In the genomic region with DNA sequence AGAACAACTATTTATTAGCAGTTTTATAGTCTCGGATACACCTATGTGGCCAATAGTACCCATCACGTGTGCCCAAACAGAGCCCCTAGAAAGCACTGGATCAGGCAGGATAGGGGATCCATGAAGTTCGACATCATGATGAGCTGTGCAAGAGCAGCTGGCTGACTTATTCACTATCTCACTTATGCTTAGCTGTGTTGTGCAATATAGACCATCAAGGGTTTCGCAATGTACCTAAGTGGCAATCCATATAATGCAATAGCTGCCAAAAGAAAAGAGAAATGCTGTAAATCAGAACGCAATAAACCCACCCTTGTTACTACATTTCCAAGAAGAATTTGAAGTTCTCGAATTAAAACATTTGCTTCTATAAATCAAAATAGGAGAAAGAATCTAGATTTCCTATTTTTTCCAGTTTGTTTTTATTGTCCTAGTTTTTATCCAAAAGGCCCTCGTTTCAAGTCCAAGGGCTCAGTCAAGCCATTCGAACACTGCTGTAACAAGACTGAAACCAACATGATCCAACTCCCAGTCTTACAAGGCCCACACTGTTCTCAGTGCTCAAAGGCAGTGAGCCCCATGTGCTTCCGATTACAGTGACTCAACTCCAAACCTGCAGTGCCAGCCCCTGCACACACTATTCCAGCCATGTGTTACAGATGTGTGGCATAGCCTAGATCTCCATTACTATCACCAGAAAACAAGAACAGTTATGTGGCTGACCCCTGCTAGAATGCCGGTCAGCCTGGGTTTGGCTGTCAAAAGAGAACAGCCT, we compare ENCODE assay signal across 13 mouse cellular contexts. TPM values are rescaled to one million over a fixed set of nuclear protein-coding genes. Genes with fewer than 3 reads are reported as not detected.
DNase-seq lines count a peak whose midpoint lies in the region; ATAC-seq lines count a peak whose summit lies in the region.
"Had no signal": no experiment of that assay in that cellular context is flagged by ENCODE, and none has a peak within 500 bp of the region (broad histone marks: within the 10 kb centered on the region; RNA-seq: fewer than 3 reads in every experiment).

No protein-coding gene starts in this region.

- peak; percentile 15 for DNase-seq in heart, adult 18-20 months
- no peak for DNase-seq in heart, embryonic 10.5 days (ENCODE audit: low spot score)
- peak; percentile 82 for DNase-seq in 416B (ENCODE audit: low read depth)
- DNase-seq in embryonic facial prominence, embryonic 10.5 days (ENCODE audit: low spot score), result peak; percentile 62
- peak; percentile 71 for DNase-seq in limb, embryonic 11.5 days (ENCODE audit: low spot score)
- DNase-seq in cerebellum, adult 11 months, result no peak
- DNase-seq in spleen, adult 12 weeks (ENCODE audit: low spot score), result no peak
- DNase-seq: cerebellum, postnatal 10 days; thymus, postnatal 4 days had no signal

- ATAC-seq in limb, embryonic 11.5 days (ENCODE audit: insufficient number of reproducible peaks, low FRiP score, low TSS enrichment, low read depth), result peak; percentile 73; the same call in 1 of the 2 replicates
- ATAC-seq in heart, embryonic 12.5 days (ENCODE audit: insufficient number of reproducible peaks, low FRiP score), result no peak
- ATAC-seq: forebrain, embryonic 13.5 days had no signal

- H3K4me3 ChIP-seq in heart, embryonic 10.5 days, result no peak overlapping the region
- H3K4me3 ChIP-seq in embryonic facial prominence, embryonic 10.5 days, result no peak overlapping the region
- no peak overlapping the region for H3K4me3 ChIP-seq in limb, embryonic 11.5 days (ENCODE audit: low read depth, low read length)
- H3K4me3 ChIP-seq in heart, embryonic 12.5 days, result no peak overlapping the region
- H3K4me3 ChIP-seq: forebrain, embryonic 13.5 days; layer of hippocampus, adult 2 months; midbrain, embryonic 10.5 days had no signal

- H3K9me3 ChIP-seq in heart, embryonic 10.5 days, result no peaks in the 10 kb centered on the region
- no peaks in the 10 kb centered on the region for H3K9me3 ChIP-seq in embryonic facial prominence, embryonic 10.5 days
- H3K9me3 ChIP-seq in limb, embryonic 11.5 days (ENCODE audit: control insufficient read depth, low read length), result no peaks in the 10 kb centered on the region
- no peaks in the 10 kb centered on the region for H3K9me3 ChIP-seq in heart, embryonic 12.5 days (replicated peaks)
- H3K9me3 ChIP-seq: forebrain, embryonic 13.5 days; midbrain, embryonic 10.5 days had no signal

- H3K9ac ChIP-seq in limb, embryonic 11.5 days (ENCODE audit: low read length), result no peak overlapping the region
- H3K9ac ChIP-seq in heart, embryonic 12.5 days, result no peak overlapping the region
- H3K9ac ChIP-seq: forebrain, embryonic 13.5 days had no signal

- H3K27ac ChIP-seq in heart, embryonic 10.5 days, result no peak overlapping the region
- H3K27ac ChIP-seq in embryonic facial prominence, embryonic 10.5 days (replicated peaks), result no peak overlapping the region
- no peak overlapping the region for H3K27ac ChIP-seq in limb, embryonic 11.5 days (replicated peaks; ENCODE audit: low read depth, low read length)
- no peak overlapping the region for H3K27ac ChIP-seq in heart, embryonic 12.5 days (ENCODE audit: poor library complexity, severe bottlenecking)
- H3K27ac ChIP-seq: forebrain, embryonic 13.5 days; layer of hippocampus, adult 2 months; midbrain, embryonic 10.5 days had no signal

- no peaks in the 10 kb centered on the region for H3K4me1 ChIP-seq in heart, embryonic 10.5 days
- H3K4me1 ChIP-seq in embryonic facial prominence, embryonic 10.5 days, result peaks cover 14% of the 10 kb centered on the region
- no peaks in the 10 kb centered on the region for H3K4me1 ChIP-seq in limb, embryonic 11.5 days (ENCODE audit: control insufficient read depth, insufficient read depth, low read length)
- H3K4me1 ChIP-seq in heart, embryonic 12.5 days (replicated peaks), result peaks cover 5% of the 10 kb centered on the region

- no peak overlapping the region for H3K4me2 ChIP-seq in limb, embryonic 11.5 days (ENCODE audit: low read depth, severe bottlenecking)
- H3K4me2 ChIP-seq in heart, embryonic 12.5 days, result no peak overlapping the region
- H3K4me2 ChIP-seq: forebrain, embryonic 13.5 days had no signal

- H3K36me3 ChIP-seq in heart, embryonic 10.5 days, result no peaks in the 10 kb centered on the region
- H3K36me3 ChIP-seq in embryonic facial prominence, embryonic 10.5 days (replicated peaks), result no peaks in the 10 kb centered on the region
- H3K36me3 ChIP-seq in limb, embryonic 11.5 days (ENCODE audit: control insufficient read depth, insufficient read depth, low read length), result no peaks in the 10 kb centered on the region
- no peaks in the 10 kb centered on the region for H3K36me3 ChIP-seq in heart, embryonic 12.5 days
- H3K36me3 ChIP-seq: midbrain, embryonic 10.5 days had no signal

- H3K27me3 ChIP-seq in heart, embryonic 10.5 days (ENCODE audit: insufficient read depth, poor library complexity, severe bottlenecking), result no peaks in the 10 kb centered on the region
- no peaks in the 10 kb centered on the region for H3K27me3 ChIP-seq in embryonic facial prominence, embryonic 10.5 days (replicated peaks; ENCODE audit: low read depth, poor library complexity, severe bottlenecking)
- H3K27me3 ChIP-seq in limb, embryonic 11.5 days (ENCODE audit: control insufficient read depth, insufficient read depth, low read length), result no peaks in the 10 kb centered on the region
- no peaks in the 10 kb centered on the region for H3K27me3 ChIP-seq in heart, embryonic 12.5 days (replicated peaks)
- H3K27me3 ChIP-seq: forebrain, embryonic 13.5 days had no signal

- 85% methylated on average over 10 of the region's 10 CpGs for WGBS in heart, embryonic 10.5 days
- 77% methylated on average over 10 of the region's 10 CpGs for WGBS in embryonic facial prominence, embryonic 10.5 days
- WGBS in limb, embryonic 11.5 days, result 69% methylated on average over 10 of the region's 10 CpGs
- WGBS in heart, embryonic 12.5 days, result 89% methylated on average over 10 of the region's 10 CpGs

RNA-seq across cellular contexts. Expression of gene Musk, which starts 45.3 kb away (rescaled TPM):
- under 1 TPM; 0.44 to 0.65 TPM for total RNA-seq in heart, adult 18-20 months (2021)
- polyA plus RNA-seq in heart, embryonic 10.5 days (2016; fragmentation: Nextera tagmentation; extraction: Ambion mirVana), result 0.05 TPM in 1 of 2 replicates, not detected in the other
- 0.08 and 0.22 TPM in 2 replicates for polyA plus RNA-seq in embryonic facial prominence, embryonic 10.5 days (2016; fragmentation: Nextera tagmentation; extraction: Ambion mirVana)
- polyA plus RNA-seq in limb, embryonic 11.5 days (2014; fragmentation: Nextera tagmentation; extraction: Ambion mirVana), result 1.7 TPM in 2 replicates
- 0.06 TPM in 1 of 2 replicates, not detected in the other for polyA plus RNA-seq in heart, embryonic 12.5 days (2016; fragmentation: Nextera tagmentation; extraction: Ambion mirVana)
- polyA plus RNA-seq: forebrain, embryonic 13.5 days had no signal

Comparison
In these comparisons a context has a peak if more than half of its experiments do, and no peak if none do; other contexts are left out.
1. DNase-seq: peak in heart, adult 18-20 months (2 of 2), 416B (single experiment), embryonic facial prominence, embryonic 10.5 days (single experiment) and limb, embryonic 11.5 days (single experiment); none in heart, embryonic 10.5 days (single experiment), cerebellum, adult 11 months (single experiment) and spleen, adult 12 weeks (single experiment).